Mouse (Mus musculus) brown adipose tissue, adult 24 weeks (tissue): ENCODE measurements around the gene Rabgap1. TPM values are rescaled to one million over a fixed set of nuclear protein-coding genes. Genes with fewer than 3 reads are reported as not detected.

Experiments used
- H3K27ac ChIP-seq: fragments of 200-500 bp; replicated peaks from 2 replicates; pipeline ENCODE4 v1.5.1; 2012; ENCODE audit warnings: low read depth, mild to moderate bottlenecking, low read length
- H3K4me1 ChIP-seq: fragments of 200-500 bp; 2 replicates; pipeline ENCODE4 v1.6.1; 2012; ENCODE audit warnings: low read length, mixed read lengths; ENCODE audit not compliant: control insufficient read depth, insufficient read depth, insufficient read length
- H3K4me3 ChIP-seq: fragments of 200-500 bp; 2 replicates; pipeline ENCODE4 v1.5.1; 2012; ENCODE audit warnings: low read depth, mild to moderate bottlenecking, low read length, moderate library complexity; ENCODE audit not compliant: insufficient read depth
- polyA plus RNA-seq: library from polyadenylated mRNA; stranded (reverse); fragments of >200 nt; gene quantifications from 2 replicates; pipeline ENCODE4 v1.2.4, GENCODE M21; 2012; ENCODE audit not compliant: missing spikeins, insufficient read depth, insufficient read length

Gene Rabgap1
- polyA plus RNA-seq, result 16.6 and 26.6 TPM in 2 replicates

GRCm38 (mm10) chr2:37442611-37443591 is at the start of gene Rabgap1, which contains the start of the genes Zbtb26 and Zbtb6:
Rabgap1 (plus strand) TSS chr2:37443279.
Zbtb26 (minus strand) TSS chr2:37443135.
Zbtb6 (minus strand) TSS chr2:37443171.
- Histone ChIP-seq H3K4me3 (peak within 1 kb of the TSS; percentile 92), H3K4me1 (peaks cover 2% of the 10 kb centered on the region; the same call in 1 of the 2 replicates), H3K27ac (peak within 1 kb of the TSS; percentile 68)

GRCm38 (mm10) chr2:37395539-37395938 is 47.5 kb upstream of the Rabgap1 start:
- Histone ChIP-seq H3K4me3 (no peak overlapping the region), H3K27ac (no peak overlapping the region), H3K4me1 (no peaks in the 10 kb centered on the region)

GRCm38 (mm10) chr2:37421903-37422302 is 21.2 kb upstream of the Rabgap1 start:
- Histone ChIP-seq H3K4me1 (no peaks in the 10 kb centered on the region; the same call in 1 of the 2 replicates), H3K4me3 (peak overlapping the region; percentile 98), H3K27ac (peak overlapping the region; percentile 49)

GRCm38 (mm10) chr2:37422306-37423304 is 20.5 kb upstream of the Rabgap1 start, which contains the start of gene Rc3h2:
Rc3h2 (minus strand) TSS chr2:37422903.
- H3K27ac ChIP-seq, result peak within 1 kb of the TSS; percentile 61
- no peaks in the 10 kb centered on the region; the same call in 1 of the 2 replicates for H3K4me1 ChIP-seq
- peak within 1 kb of the TSS; percentile 98 for H3K4me3 ChIP-seq

- H3K4me1 ChIP-seq, result no peaks in the 10 kb centered on the region; the same call in 1 of the 2 replicates
- H3K27ac ChIP-seq, result no peak overlapping the region
- H3K4me3 ChIP-seq, result no peak overlapping the region
Measured at GRCm38 (mm10) chr2:37423671-37424070, 19.4 kb upstream of the Rabgap1 start.

GRCm38 (mm10) chr2:37430593-37431464 is 12.2 kb upstream of the Rabgap1 start:
- H3K27ac ChIP-seq, result peak overlapping the region; percentile 88
- H3K4me3 ChIP-seq, result peak overlapping the region; percentile 95
- H3K4me1 ChIP-seq, result peaks cover 4% of the 10 kb centered on the region; the same call in 1 of the 2 replicates

- Histone ChIP-seq H3K4me3 (peak overlapping the region; percentile 48), H3K4me1 (peaks cover 4% of the 10 kb centered on the region; the same call in 1 of the 2 replicates), H3K27ac (no peak overlapping the region)
Measured at GRCm38 (mm10) chr2:37431609-37432008, 11.5 kb upstream of the Rabgap1 start.

GRCm38 (mm10) chr2:37451667-37452375 is 8.7 kb downstream of the Rabgap1 start:
- peak overlapping the region; percentile 81 for H3K27ac ChIP-seq
- peaks cover 3% of the 10 kb centered on the region for H3K4me1 ChIP-seq
- H3K4me3 ChIP-seq, result peak overlapping the region; percentile 96

- H3K27ac ChIP-seq, result 0 out of 2 replicates have a peak overlapping the region, but pooled peaks have one; percentile 27
- H3K4me3 ChIP-seq, result peak overlapping the region; percentile 96
- peaks cover 3% of the 10 kb centered on the region for H3K4me1 ChIP-seq
Measured at GRCm38 (mm10) chr2:37452376-37452760, 9.3 kb downstream of the Rabgap1 start.

GRCm38 (mm10) chr2:37460707-37461106 is 17.6 kb downstream of the Rabgap1 start:
- Histone ChIP-seq H3K4me1 (no peaks in the 10 kb centered on the region), H3K4me3 (no peak overlapping the region), H3K27ac (no peak overlapping the region)

GRCm38 (mm10) chr2:37466266-37466665 is 23.2 kb downstream of the Rabgap1 start:
- Histone ChIP-seq H3K27ac (no peak overlapping the region), H3K4me1 (no peaks in the 10 kb centered on the region), H3K4me3 (no peak overlapping the region)

- H3K4me1 ChIP-seq, result no peaks in the 10 kb centered on the region
- no peak overlapping the region for H3K27ac ChIP-seq
- no peak overlapping the region for H3K4me3 ChIP-seq
Measured at GRCm38 (mm10) chr2:37479559-37479958, 36.5 kb downstream of the Rabgap1 start.

- Histone ChIP-seq H3K27ac (no peak overlapping the region), H3K4me3 (no peak overlapping the region), H3K4me1 (no peaks in the 10 kb centered on the region)
Measured at GRCm38 (mm10) chr2:37480039-37480438, 37.0 kb downstream of the Rabgap1 start.
